Mouse (Mus musculus) C2C12 (cell line): ENCODE results near the gene Gm8369. TPM values are rescaled to one million over a fixed set of nuclear protein-coding genes. Genes with fewer than 3 reads are reported as not detected.
"Not testable (repeated sequence)": the region's sequence is repeated elsewhere in the genome, so short reads cannot be mapped to it uniquely, and the experiment has no call there.

ENCODE experiments used
- H3K27me3 ChIP-seq: one replicate; pipeline ENCODE4 v1.6.1; 2011; ENCODE audit not compliant: control insufficient read depth, insufficient read depth, insufficient read length
- H3K36me3 ChIP-seq: one replicate; pipeline ENCODE4 v1.6.1; 2011; ENCODE audit not compliant: control insufficient read depth, insufficient read depth
- H3K4me3 ChIP-seq: one replicate; pipeline ENCODE4 v1.5.1; 2011; ENCODE audit warnings: mild to moderate bottlenecking, control low read depth; ENCODE audit not compliant: poor library complexity, insufficient read depth, severe bottlenecking
- H3K79me2 ChIP-seq: one replicate; pipeline ENCODE4 v1.6.1; 2011; ENCODE audit not compliant: control insufficient read depth, insufficient read depth
- H3K79me3 ChIP-seq: one replicate; pipeline ENCODE4 v1.6.1; 2011; ENCODE audit warnings: low read depth, control low read depth
- H3ac ChIP-seq: one replicate; pipeline ENCODE3; 2011; ENCODE audit warnings: low read depth; ENCODE audit not compliant: control insufficient read depth, insufficient read length
- CEBPB ChIP-seq: IDR thresholded peaks from one replicate; pipeline ENCODE4 v1.6.1; 2011; ENCODE audit warnings: low read depth, mild to moderate bottlenecking, control low read depth, moderate library complexity
- CTCF ChIP-seq: IDR thresholded peaks from one replicate; pipeline ENCODE4 v1.5.1; 2011; ENCODE audit not compliant: control insufficient read depth, insufficient read depth, insufficient read length
- FOSL1 ChIP-seq: IDR thresholded peaks from one replicate; pipeline ENCODE4 v1.8.0; 2011; ENCODE audit warnings: mild to moderate bottlenecking, low read length; ENCODE audit not compliant: poor library complexity, insufficient read depth, severe bottlenecking
- MAX ChIP-seq: IDR thresholded peaks from one replicate; pipeline ENCODE4 v1.6.1; 2011; ENCODE audit warnings: mild to moderate bottlenecking, control low read depth
- MYOD1 ChIP-seq: IDR thresholded peaks from one replicate; pipeline ENCODE4 v1.6.1; 2011; ENCODE audit warnings: low read depth; ENCODE audit not compliant: control insufficient read depth, insufficient read length
- MYOG ChIP-seq: IDR thresholded peaks from one replicate; pipeline ENCODE4 v1.6.1; 2011; ENCODE audit not compliant: control insufficient read depth, insufficient read length; ENCODE audit errors: extremely low read depth
- USF1 ChIP-seq: IDR thresholded peaks from one replicate; pipeline ENCODE4 v1.6.1; 2011; ENCODE audit warnings: low read depth, mild to moderate bottlenecking, control low read depth, moderate library complexity
- polyA plus RNA-seq: library from polyadenylated mRNA; unstranded; fragments of >200 nt; fragmentation: generic; extraction: Trizol; gene quantifications from one replicate; pipeline ENCODE4 v1.2.1, GENCODE M21; 2012; ENCODE audit warnings: missing spikeins

The Gm8369 gene
- polyA plus RNA-seq, 1 experiment, result not detected

DNA sequence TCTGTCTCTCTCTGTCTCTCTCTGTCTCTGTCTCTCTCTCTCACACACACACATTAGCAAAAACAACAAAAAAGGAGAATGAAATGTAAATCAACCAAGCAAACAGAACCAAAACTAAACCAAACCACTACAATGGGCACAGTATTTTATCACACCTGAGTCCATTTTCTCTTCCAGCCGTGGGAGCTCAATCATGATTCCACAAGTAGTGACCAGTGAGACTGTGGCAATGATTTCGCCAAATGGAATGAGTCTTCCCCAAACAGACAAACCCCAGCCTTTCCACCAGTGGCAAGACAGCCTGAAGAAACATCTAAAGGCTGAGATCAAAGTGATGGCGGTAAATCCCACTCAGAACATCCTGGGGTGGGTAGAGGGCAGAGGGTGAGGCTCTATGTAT, 34.4 kb downstream of the Gm8369 start:
- Histone ChIP-seq H3K36me3 (no peaks in the 10 kb centered on the region), H3K79me3 (no peaks in the 10 kb centered on the region), H3K4me3 (no peak overlapping the region), H3K27me3 (no peaks in the 10 kb centered on the region), H3K79me2 (no peaks in the 10 kb centered on the region), H3ac (no peak overlapping the region)
- TF ChIP-seq MYOD1 (no peak), MYOG (no peak), USF1 (no peak), FOSL1 (no peak), CEBPB (no peak), MAX (no peak)

DNA sequence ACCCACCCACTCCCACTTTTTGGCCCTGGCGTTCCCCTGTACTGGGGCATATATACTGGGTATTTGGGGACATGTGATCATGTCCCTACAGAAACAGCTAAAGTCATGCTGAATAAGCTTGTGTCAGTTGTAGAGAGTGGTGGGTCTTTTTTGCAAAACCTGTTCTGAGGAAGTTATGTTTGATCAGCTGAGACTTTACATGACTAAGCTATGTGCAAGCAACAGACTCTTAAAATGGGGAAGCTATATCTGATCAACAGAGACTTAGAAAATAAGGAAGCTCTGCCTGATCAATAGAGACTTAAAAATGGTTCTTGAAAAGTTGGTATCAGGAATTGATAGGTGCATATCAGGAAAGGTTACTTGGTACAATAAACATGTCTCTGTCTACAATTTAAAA, 47.7 kb downstream of the Gm8369 start:
- no peak overlapping the region for H3K4me3 ChIP-seq
- H3K79me3 ChIP-seq, result no peaks in the 10 kb centered on the region
- H3K27me3 ChIP-seq, result no peaks in the 10 kb centered on the region
- H3K36me3 ChIP-seq, result no peaks in the 10 kb centered on the region
- no peak for TF ChIP-seq CTCF
- H3K79me2 ChIP-seq, result no peaks in the 10 kb centered on the region
- H3ac ChIP-seq, result no peak overlapping the region

GRCm38 (mm10) chr19:11533888-11534445, 48.2 kb downstream of the Gm8369 start:
- TF ChIP-seq FOSL1 (no peak), CTCF (no peak), CEBPB (no peak), USF1 (no peak), MYOG (no peak), MAX (no peak), MYOD1 (no peak)
- H3K36me3 ChIP-seq, result no peaks in the 10 kb centered on the region
- H3K27me3 ChIP-seq, result no peaks in the 10 kb centered on the region
- no peak overlapping the region for H3ac ChIP-seq
- H3K79me3 ChIP-seq, result no peaks in the 10 kb centered on the region
- no peaks in the 10 kb centered on the region for H3K79me2 ChIP-seq
- no peak overlapping the region for H3K4me3 ChIP-seq

DNA sequence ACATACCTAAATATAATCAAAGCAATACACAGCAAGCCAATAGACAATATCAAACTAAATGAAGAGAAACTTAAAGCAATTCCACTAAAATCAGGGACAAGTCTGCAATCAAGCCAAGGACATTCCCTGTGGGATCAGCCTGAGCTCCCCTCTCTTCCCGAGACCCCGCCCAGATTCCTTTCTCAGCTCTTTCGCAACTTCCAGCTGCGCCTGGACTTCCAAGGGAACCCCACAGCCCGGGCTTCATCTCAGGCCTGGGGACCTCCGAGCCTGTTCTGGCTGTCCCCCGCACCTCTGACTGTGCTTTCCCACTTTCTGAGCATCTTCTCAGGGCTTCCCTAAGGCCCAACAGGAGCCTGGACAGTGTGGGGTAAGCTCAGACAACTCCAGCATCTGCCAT, 50.9 kb downstream of the Gm8369 start, which contains the start of gene Ms4a4d:
TSS of gene Ms4a4d (plus strand) at position 209 of the 400 bp plus-strand sequence.
- no peaks in the 10 kb centered on the region for H3K79me3 ChIP-seq
- H3K4me3 ChIP-seq, result no peak within 1 kb of the TSS
- TF ChIP-seq MAX (no peak), FOSL1 (no peak), CEBPB (no peak), MYOD1 (no peak), USF1 (no peak)
- no peaks in the 10 kb centered on the region for H3K27me3 ChIP-seq
- H3K36me3 ChIP-seq, result no peaks in the 10 kb centered on the region
- H3K79me2 ChIP-seq, result no peaks in the 10 kb centered on the region
- H3ac ChIP-seq, result no peak within 1 kb of the TSS

DNA sequence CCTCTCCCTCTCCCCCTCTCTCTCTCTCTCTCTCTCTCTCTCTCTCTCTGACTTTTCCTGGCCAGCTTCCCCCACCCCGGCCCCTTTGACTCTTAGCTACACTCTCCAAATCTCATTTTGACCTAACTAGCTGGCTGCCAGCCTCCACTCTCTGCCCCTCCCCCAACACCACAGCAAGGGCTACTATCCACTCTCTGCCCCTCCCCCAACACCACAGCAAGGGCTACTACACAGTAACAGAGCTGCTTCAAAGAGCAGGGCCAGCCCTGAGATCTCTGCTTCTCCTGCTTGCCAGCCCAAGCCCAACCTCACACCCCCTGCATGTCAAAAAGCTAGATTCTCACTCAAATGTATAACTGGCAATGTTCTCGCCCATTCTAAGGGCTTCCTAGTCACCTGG, 51.6 kb downstream of the Gm8369 start:
- Histone ChIP-seq H3ac (no peak overlapping the region), H3K36me3 (no peaks in the 10 kb centered on the region), H3K79me3 (no peaks in the 10 kb centered on the region), H3K79me2 (no peaks in the 10 kb centered on the region), H3K27me3 (no peaks in the 10 kb centered on the region), H3K4me3 (no peak overlapping the region)
- TF ChIP-seq CTCF (no peak), MYOG (no peak), CEBPB (no peak), FOSL1 (no peak), MAX (no peak), MYOD1 (no peak), USF1 (no peak)

DNA sequence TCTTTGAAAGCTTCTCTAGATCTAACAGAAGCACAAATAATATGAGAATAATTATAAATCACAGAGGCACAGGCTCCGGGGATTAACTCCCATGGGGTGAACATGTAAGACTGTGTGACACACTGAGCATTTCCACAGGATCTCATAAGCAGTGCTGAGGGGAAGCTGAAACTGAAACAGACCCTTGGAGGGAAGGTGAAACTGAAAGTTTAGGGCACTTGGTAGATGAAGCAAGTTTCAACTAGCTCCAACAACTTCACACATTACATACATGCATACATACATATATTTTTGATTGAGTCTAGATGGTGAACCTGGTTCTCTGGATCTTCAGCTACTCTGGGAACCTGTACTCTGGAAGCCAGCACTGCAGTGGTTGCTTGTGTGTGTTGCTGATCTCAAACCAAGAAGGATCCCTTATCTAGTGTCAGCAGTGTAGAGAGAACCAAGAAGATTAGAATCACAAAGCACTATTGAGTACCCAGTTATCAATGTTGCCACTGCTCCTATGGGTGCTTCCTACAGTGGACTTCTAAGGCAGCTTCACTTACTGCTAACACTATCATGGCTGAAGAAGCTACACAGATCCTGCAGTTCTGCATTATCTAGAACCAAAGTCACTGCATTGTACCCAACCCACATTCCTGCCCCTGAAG, 54.6 kb downstream of the Gm8369 start:
- not testable (repeated sequence) for H3K79me3 ChIP-seq, H3K79me2 ChIP-seq, H3K36me3 ChIP-seq, H3K4me3 ChIP-seq, H3K27me3 ChIP-seq, H3ac ChIP-seq

DNA sequence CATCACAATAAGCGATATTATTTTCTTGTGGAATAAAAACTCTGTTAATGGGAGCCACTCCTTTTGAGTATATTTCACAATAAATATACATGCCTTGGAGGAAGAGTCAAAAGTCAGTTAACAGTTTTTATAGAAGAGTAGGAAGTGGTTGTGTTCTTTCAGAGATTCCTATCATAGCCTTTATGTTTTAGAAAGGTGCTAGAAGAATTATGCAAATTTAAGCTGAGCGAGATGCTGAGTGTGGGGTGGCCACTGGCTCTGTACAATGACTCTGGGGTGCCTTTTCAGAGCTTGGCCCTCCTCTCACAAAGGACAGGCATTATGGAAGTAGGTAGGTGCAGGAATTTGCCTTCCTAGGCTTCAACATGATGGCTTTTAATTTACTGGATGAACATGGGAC, 58.6 kb downstream of the Gm8369 start:
- not testable (repeated sequence) for H3K79me3 ChIP-seq, H3K79me2 ChIP-seq, H3K27me3 ChIP-seq, H3K4me3 ChIP-seq, H3ac ChIP-seq, H3K36me3 ChIP-seq
